Mouse (Mus musculus): ENCODE measurements at regions not wholly inside any gene's neighbourhood (a gene's known extent, or its start where the extent isn't known, plus 50 kb on each side); places are given as distances from the start of the nearest gene placed in this dataset.

DNA sequence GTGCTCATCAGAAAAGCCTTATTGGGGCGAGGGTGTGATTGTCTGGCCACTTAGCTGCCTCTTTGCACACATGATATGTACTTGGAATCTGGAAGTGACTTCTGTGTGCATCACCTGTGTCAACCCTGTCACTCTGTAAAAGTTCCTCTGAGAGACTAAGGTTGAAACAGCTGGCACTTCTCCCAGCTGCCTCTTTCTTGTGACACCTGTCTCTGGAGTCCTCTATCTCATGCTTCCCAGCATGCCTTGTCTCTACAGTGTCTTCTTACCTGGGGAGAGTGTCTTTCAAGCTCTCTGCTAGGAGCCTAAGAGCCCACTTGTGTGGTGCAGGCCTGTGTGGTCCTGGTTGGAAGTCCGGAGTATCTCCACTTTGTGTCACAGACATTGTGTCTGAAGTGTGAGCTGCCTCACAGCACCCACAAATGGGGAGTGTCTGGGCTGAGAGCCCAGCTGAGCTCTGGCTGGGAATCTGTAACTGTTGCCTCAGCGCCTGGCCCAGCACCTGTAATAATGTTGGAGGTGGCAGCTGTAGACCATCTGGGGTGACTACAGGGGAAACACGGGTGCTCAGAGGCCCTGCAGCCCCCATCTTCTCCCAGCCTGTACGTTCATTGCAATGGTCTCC lies 81.7 kb upstream of the Id2 start:
- no peak overlapping the region for H3K9ac ChIP-seq (ENCODE audit: insufficient read depth, low read depth, low read length, poor library complexity, severe bottlenecking)
- H3K4me3 ChIP-seq (ENCODE audit: insufficient read depth in 1 of 2, low read depth in 1 of 2, low read length in 2 of 2, poor library complexity in 1 of 2, severe bottlenecking in 1 of 2), result no peak overlapping the region
- no peaks in the 10 kb centered on the region for H3K4me1 ChIP-seq (ENCODE audit: control insufficient read depth in 2 of 2, insufficient read depth in 2 of 2, low read length in 2 of 2, poor library complexity in 1 of 2)
- H3K9me3 ChIP-seq (ENCODE audit: control insufficient read depth, insufficient read depth, low read depth, low read length), result no peaks in the 10 kb centered on the region
- H3K27ac ChIP-seq (ENCODE audit: insufficient read depth, low read depth, low read length, poor library complexity, severe bottlenecking), result no peak overlapping the region; the same call in 1 of the 2 replicates
- DNase-seq (ENCODE audit: low read depth, low spot score), result no peak
- no peak for TF ChIP-seq CHD2 (IDR thresholded peaks at IDR 0.05; ENCODE audit: low read depth, low read length)
- TF ChIP-seq ZC3H11A (IDR thresholded peaks at IDR 0.05; ENCODE audit: borderline replicate concordance, low read depth, low read length), result no peak
- no peak for TF ChIP-seq HCFC1 (IDR thresholded peaks at IDR 0.05; ENCODE audit: borderline replicate concordance, insufficient read depth, low read length)
- TF ChIP-seq MAFK (IDR thresholded peaks at IDR 0.05; ENCODE audit: insufficient read depth, low read depth, low read length), result no peak
- TF ChIP-seq ZNF384 (IDR thresholded peaks at IDR 0.05; ENCODE audit: low read depth, low read length), result no peak
- in situ Hi-C loops (cut with MboI; ENCODE audit: low sequenced_read_pairs in 2 of 2, unreplicated experiment in 2 of 2), result no loop called here
- no peaks in the 10 kb centered on the region for H3K36me3 ChIP-seq (ENCODE audit: control insufficient read depth, insufficient read depth, low read length, poor library complexity, severe bottlenecking)

GRCm38 (mm10) chr12:25177827-25178226 lies 80.9 kb upstream of the Id2 start:
- TF ChIP-seq MAFK (IDR thresholded peaks at IDR 0.05; ENCODE audit: insufficient read depth, low read depth, low read length) (no peak), CHD2 (IDR thresholded peaks at IDR 0.05; ENCODE audit: low read depth, low read length) (no peak), ZC3H11A (IDR thresholded peaks at IDR 0.05; ENCODE audit: borderline replicate concordance, low read depth, low read length) (no peak), HCFC1 (IDR thresholded peaks at IDR 0.05; ENCODE audit: borderline replicate concordance, insufficient read depth, low read length) (no peak), ZNF384 (IDR thresholded peaks at IDR 0.05; ENCODE audit: low read depth, low read length) (no peak)
- H3K27ac ChIP-seq (ENCODE audit: insufficient read depth, low read depth, low read length, poor library complexity, severe bottlenecking), result no peak overlapping the region
- no peak overlapping the region for H3K4me3 ChIP-seq (ENCODE audit: insufficient read depth in 1 of 2, low read depth in 1 of 2, low read length in 2 of 2, poor library complexity in 1 of 2, severe bottlenecking in 1 of 2)
- H3K36me3 ChIP-seq (ENCODE audit: control insufficient read depth, insufficient read depth, low read length, poor library complexity, severe bottlenecking), result no peaks in the 10 kb centered on the region
- H3K4me1 ChIP-seq (ENCODE audit: control insufficient read depth in 2 of 2, insufficient read depth in 2 of 2, low read length in 2 of 2, poor library complexity in 1 of 2), result no peaks in the 10 kb centered on the region
- no peak overlapping the region for H3K9ac ChIP-seq (ENCODE audit: insufficient read depth, low read depth, low read length, poor library complexity, severe bottlenecking)
- H3K9me3 ChIP-seq (ENCODE audit: control insufficient read depth, insufficient read depth, low read depth, low read length), result no peaks in the 10 kb centered on the region
- no peak for DNase-seq (ENCODE audit: low read depth, low spot score)
- in situ Hi-C loops (cut with MboI; ENCODE audit: low sequenced_read_pairs in 2 of 2, unreplicated experiment in 2 of 2), result no loop called here

- in situ Hi-C loops (cut with MboI; ENCODE audit: low sequenced_read_pairs in 2 of 2, unreplicated experiment in 2 of 2), result no loop called here
- no peak for DNase-seq (ENCODE audit: low read depth, low spot score)
- Histone ChIP-seq H3K36me3 (ENCODE audit: control insufficient read depth, insufficient read depth, low read length, poor library complexity, severe bottlenecking) (no peaks in the 10 kb centered on the region), H3K9me3 (ENCODE audit: control insufficient read depth, insufficient read depth, low read depth, low read length) (no peaks in the 10 kb centered on the region), H3K27ac (ENCODE audit: insufficient read depth, low read depth, low read length, poor library complexity, severe bottlenecking) (no peak overlapping the region), H3K9ac (ENCODE audit: insufficient read depth, low read depth, low read length, poor library complexity, severe bottlenecking) (no peak overlapping the region), H3K4me3 (ENCODE audit: insufficient read depth in 1 of 2, low read depth in 1 of 2, low read length in 2 of 2, poor library complexity in 1 of 2, severe bottlenecking in 1 of 2) (no peak overlapping the region), H3K4me1 (ENCODE audit: control insufficient read depth in 2 of 2, insufficient read depth in 2 of 2, low read length in 2 of 2, poor library complexity in 1 of 2) (no peaks in the 10 kb centered on the region)
- no peak for TF ChIP-seq HCFC1 (IDR thresholded peaks at IDR 0.05; ENCODE audit: borderline replicate concordance, insufficient read depth, low read length)
- TF ChIP-seq CHD2 (IDR thresholded peaks at IDR 0.05; ENCODE audit: low read depth, low read length), result no peak
- no peak for TF ChIP-seq ZC3H11A (IDR thresholded peaks at IDR 0.05; ENCODE audit: borderline replicate concordance, low read depth, low read length)
- no peak for TF ChIP-seq ZNF384 (IDR thresholded peaks at IDR 0.05; ENCODE audit: low read depth, low read length)
- no peak for TF ChIP-seq MAFK (IDR thresholded peaks at IDR 0.05; ENCODE audit: insufficient read depth, low read depth, low read length)
These were observed 79.6 kb upstream of the Id2 start for GRCm38 (mm10) chr12:25176565-25176964.

GRCm38 (mm10) chr12:25173064-25173463 lies 76.1 kb upstream of the Id2 start:
- no peaks in the 10 kb centered on the region for H3K9me3 ChIP-seq (ENCODE audit: control insufficient read depth, insufficient read depth, low read depth, low read length)
- TF ChIP-seq ZC3H11A (IDR thresholded peaks at IDR 0.05; ENCODE audit: borderline replicate concordance, low read depth, low read length) (no peak), ZNF384 (IDR thresholded peaks at IDR 0.05; ENCODE audit: low read depth, low read length) (no peak), CHD2 (IDR thresholded peaks at IDR 0.05; ENCODE audit: low read depth, low read length) (no peak), HCFC1 (IDR thresholded peaks at IDR 0.05; ENCODE audit: borderline replicate concordance, insufficient read depth, low read length) (no peak), MAFK (IDR thresholded peaks at IDR 0.05; ENCODE audit: insufficient read depth, low read depth, low read length) (no peak)
- H3K27ac ChIP-seq (ENCODE audit: insufficient read depth, low read depth, low read length, poor library complexity, severe bottlenecking), result no peak overlapping the region
- no peaks in the 10 kb centered on the region for H3K4me1 ChIP-seq (ENCODE audit: control insufficient read depth in 2 of 2, insufficient read depth in 2 of 2, low read length in 2 of 2, poor library complexity in 1 of 2)
- no peak for DNase-seq (ENCODE audit: low read depth, low spot score)
- no peak overlapping the region for H3K9ac ChIP-seq (ENCODE audit: insufficient read depth, low read depth, low read length, poor library complexity, severe bottlenecking)
- no peak overlapping the region for H3K4me3 ChIP-seq (ENCODE audit: insufficient read depth in 1 of 2, low read depth in 1 of 2, low read length in 2 of 2, poor library complexity in 1 of 2, severe bottlenecking in 1 of 2)
- H3K36me3 ChIP-seq (ENCODE audit: control insufficient read depth, insufficient read depth, low read length, poor library complexity, severe bottlenecking), result no peaks in the 10 kb centered on the region
- in situ Hi-C loops (cut with MboI; ENCODE audit: low sequenced_read_pairs in 2 of 2, unreplicated experiment in 2 of 2), result no loop called here
